Mouse (Mus musculus) brain, embryonic 14.5 days (tissue): ENCODE measurements around the gene Tfg.

Source experiments
- CTCF ChIP-seq: fragments of 200-500 bp; IDR thresholded peaks from 2 replicates; pipeline ENCODE4 v1.5.1; 2012; ENCODE audit warnings: inconsistent platforms, mild to moderate bottlenecking, moderate library complexity, borderline replicate concordance; ENCODE audit not compliant: insufficient read depth, insufficient read length; ENCODE audit errors: extremely low read depth
- POLR2A ChIP-seq: fragments of 200-500 bp; IDR thresholded peaks from 2 replicates; pipeline ENCODE4 v1.6.1; 2012; ENCODE audit warnings: mild to moderate bottlenecking, inconsistent platforms, borderline replicate concordance; ENCODE audit not compliant: poor library complexity, insufficient read depth, insufficient read length, severe bottlenecking; ENCODE audit errors: extremely low read depth

- TF ChIP-seq CTCF (no peak), POLR2A (no peak)
These were observed 11.5 kb downstream of the Tfg start for GRCm38 (mm10) chr16:56705731-56706130.
